Mouse (Mus musculus) brain, embryonic 14.5 days (tissue): ENCODE results near the gene Itga11. TPM values are rescaled to one million over a fixed set of nuclear protein-coding genes. Genes with fewer than 3 reads are reported as not detected.

Experiments
- DNase-seq: peaks from one replicate; pipeline ENCODE4 v3.0.0-alpha.2; 2011; ENCODE audit warnings: low read depth
- CTCF ChIP-seq: fragments of 200-500 bp; IDR thresholded peaks from 2 replicates; pipeline ENCODE4 v1.5.1; 2012; ENCODE audit warnings: inconsistent platforms, mild to moderate bottlenecking, moderate library complexity, borderline replicate concordance; ENCODE audit not compliant: insufficient read depth, insufficient read length; ENCODE audit errors: extremely low read depth
- POLR2A ChIP-seq: fragments of 200-500 bp; IDR thresholded peaks from 2 replicates; pipeline ENCODE4 v1.6.1; 2012; ENCODE audit warnings: mild to moderate bottlenecking, inconsistent platforms, borderline replicate concordance; ENCODE audit not compliant: poor library complexity, insufficient read depth, insufficient read length, severe bottlenecking; ENCODE audit errors: extremely low read depth
- polyA plus RNA-seq: library from polyadenylated mRNA; depleted of rRNA; stranded (reverse); fragments of >200 nt; gene quantifications from 2 replicates; pipeline ENCODE4 v1.2.3, GENCODE M21; 2012

Itga11 gene
- polyA plus RNA-seq, 1 experiment, result 4.2 TPM

DNA sequence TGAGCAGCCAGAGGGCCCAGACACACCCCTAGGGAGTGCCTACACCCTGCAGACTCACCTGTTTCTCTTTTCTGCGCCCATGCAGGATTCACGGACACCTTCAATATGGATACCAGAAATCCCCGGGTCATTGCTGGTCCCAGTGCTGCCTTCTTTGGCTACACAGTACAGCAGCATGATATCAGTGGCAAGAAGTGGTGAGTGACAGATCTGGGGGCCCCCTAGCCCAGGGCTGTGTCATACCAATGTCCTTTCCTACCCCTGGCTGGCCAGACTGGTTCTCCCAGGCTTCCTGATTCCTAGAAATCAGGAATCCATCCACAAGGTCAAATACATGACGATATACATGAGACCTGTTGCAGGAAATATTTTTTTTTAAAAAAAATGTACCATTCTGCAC is 19.2 kb downstream of the Itga11 start:
- DNase-seq, result no peak
- TF ChIP-seq CTCF (no peak), POLR2A (no peak)

- TF ChIP-seq CTCF, result no peak
- no peak for TF ChIP-seq POLR2A
- DNase-seq, result no peak
Observed at GRCm38 (mm10) chr9:62707267-62707666, 29.6 kb downstream of the Itga11 start.

DNA sequence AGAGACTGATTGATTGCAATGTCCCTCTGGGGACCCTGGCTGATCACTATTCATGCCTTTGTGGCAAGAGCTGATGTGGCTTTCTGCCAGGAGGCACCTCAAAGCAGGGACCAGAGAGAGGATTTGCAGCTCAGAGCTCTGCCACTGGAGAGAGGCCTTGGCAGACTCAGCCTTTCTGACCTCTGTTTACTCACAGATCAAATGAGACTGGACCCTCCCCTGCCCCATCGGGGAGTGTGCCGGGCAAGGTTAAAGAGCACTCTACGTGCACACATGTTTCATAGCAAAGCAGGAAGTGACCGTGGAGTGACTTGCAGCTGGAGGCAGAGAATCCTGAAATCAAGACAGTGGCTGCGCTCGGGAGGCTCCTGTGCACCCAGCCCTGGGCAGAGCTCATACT is 30.2 kb downstream of the Itga11 start:
- peak; percentile 55 for DNase-seq
- TF ChIP-seq POLR2A (no peak), CTCF (no peak)

DNA sequence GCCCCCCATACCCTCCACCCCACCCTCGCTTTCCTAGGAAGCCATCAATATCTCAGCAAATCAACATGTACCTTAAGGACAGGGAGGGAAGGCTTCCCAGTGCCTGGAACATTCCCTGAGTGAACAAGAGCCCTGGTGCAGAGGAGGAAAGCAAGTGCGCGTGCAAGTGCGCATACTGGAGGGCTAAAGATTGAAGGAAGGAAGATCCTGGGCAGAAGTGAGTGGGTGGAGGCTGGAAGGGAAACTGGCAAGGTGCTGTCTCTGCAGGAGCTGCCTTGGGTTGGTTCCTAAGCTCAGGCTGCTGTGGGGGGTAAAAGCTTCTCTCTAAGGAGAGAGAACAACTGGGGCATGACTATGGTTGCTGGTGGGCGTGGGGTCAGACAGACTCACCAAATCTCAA is 32.4 kb downstream of the Itga11 start:
- TF ChIP-seq CTCF, result no peak
- no peak for TF ChIP-seq POLR2A
- DNase-seq, result no peak

GRCm38 (mm10) chr9:62712374-62712773 is 34.7 kb downstream of the Itga11 start:
- DNase-seq, result no peak
- no peak for TF ChIP-seq POLR2A
- TF ChIP-seq CTCF, result no peak

DNA sequence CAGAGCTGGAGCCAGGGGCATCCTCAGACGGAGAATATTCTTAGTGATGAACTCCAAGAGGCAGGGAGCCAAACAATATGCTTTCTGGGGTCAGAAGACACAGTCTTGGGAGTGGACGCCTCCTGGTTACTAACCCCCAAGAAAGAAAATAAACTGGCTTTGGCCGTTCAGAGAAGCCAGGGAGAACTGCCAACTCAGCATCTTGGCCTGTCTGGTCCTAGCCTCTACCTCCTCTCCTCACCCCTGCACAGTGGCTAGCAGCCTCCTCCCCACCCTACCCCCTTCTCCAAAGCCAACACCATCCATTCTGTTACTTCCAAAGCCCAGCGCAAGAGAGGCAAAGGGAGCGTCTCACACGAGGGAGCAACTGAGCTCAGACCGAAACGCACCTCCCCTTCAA is 35.4 kb downstream of the Itga11 start:
- no peak for TF ChIP-seq CTCF
- TF ChIP-seq POLR2A, result no peak
- DNase-seq, result no peak

GRCm38 (mm10) chr9:62714336-62714735 is 36.7 kb downstream of the Itga11 start:
- no peak for DNase-seq
- no peak for TF ChIP-seq POLR2A
- no peak for TF ChIP-seq CTCF

GRCm38 (mm10) chr9:62717982-62718381 is 40.4 kb downstream of the Itga11 start:
- no peak for TF ChIP-seq CTCF
- no peak for TF ChIP-seq POLR2A
- DNase-seq, result peak; percentile 39

GRCm38 (mm10) chr9:62721791-62722190 is 44.2 kb downstream of the Itga11 start:
- no peak for TF ChIP-seq POLR2A
- no peak for TF ChIP-seq CTCF
- DNase-seq, result no peak

DNA sequence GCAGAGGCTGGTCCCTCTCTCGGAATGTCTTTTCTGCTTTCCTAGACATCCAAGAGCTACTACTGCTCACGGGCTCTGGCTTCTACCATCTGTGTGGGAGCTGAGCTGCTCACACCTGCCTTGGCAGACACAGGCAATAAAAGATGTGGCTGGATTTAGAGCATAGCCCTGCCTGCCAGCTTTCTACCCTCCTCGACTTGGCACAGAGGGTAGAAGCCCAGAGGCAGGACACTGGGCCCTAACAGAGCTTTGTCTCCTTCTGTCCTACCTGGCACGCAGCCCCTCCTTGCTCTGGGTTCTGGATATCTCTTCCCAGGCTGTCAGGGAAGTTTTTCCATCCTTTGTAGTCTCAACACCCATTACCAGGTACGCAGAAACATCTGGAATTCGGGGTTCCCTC is 45.1 kb downstream of the Itga11 start:
- TF ChIP-seq POLR2A, result no peak
- no peak for TF ChIP-seq CTCF
- peak; percentile 33 for DNase-seq

GRCm38 (mm10) chr9:62724175-62724574 is 46.5 kb downstream of the Itga11 start:
- no peak for TF ChIP-seq POLR2A
- no peak for DNase-seq

DNA sequence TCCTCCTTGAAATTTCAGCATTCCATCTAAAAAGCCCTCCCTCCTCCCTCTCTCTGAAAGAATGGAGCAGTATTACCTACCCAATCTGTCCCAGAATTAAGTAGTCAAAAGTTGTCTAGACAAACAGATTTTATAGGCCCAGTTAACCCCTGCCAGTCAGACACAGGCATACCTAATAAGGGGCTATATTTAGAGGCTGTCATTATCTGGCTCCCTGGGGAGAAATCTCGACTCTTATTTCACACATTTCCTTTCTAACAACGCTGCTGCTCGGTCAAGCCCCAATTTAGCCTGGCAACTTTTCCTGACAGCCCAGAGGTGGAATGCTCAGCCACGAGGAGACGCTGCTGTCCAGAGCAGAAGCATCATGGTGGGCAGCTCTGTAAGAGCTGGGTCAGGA is 47.6 kb downstream of the Itga11 start:
- no peak for DNase-seq
- TF ChIP-seq CTCF (no peak), POLR2A (no peak)

- DNase-seq, result no peak
- TF ChIP-seq POLR2A (no peak), CTCF (peak; percentile 19; the same call in 1 of the 2 replicates)
Observed at GRCm38 (mm10) chr9:62726472-62726871, 48.8 kb downstream of the Itga11 start.
